Mouse (Mus musculus) myocyte (in vitro differentiated cells): Measurements from ENCODE around the gene Akain1.

ENCODE experiments used
- CEBPB ChIP-seq: IDR thresholded peaks from 2 replicates; pipeline ENCODE4 v1.6.1; 2011; ENCODE audit warnings: mild to moderate bottlenecking, moderate library complexity; ENCODE audit not compliant: poor library complexity, insufficient read depth, severe bottlenecking
- MAX ChIP-seq: IDR thresholded peaks from one replicate; pipeline ENCODE4 v1.6.1; 2011; ENCODE audit warnings: low read depth, mild to moderate bottlenecking, control low read depth
- MYOD1 ChIP-seq, 3 experiments: IDR thresholded peaks; one replicate each; pipeline ENCODE4 v1.6.1; 2011; ENCODE audit warnings: control low read depth in 2 of 3, low read depth in 2 of 3, mild to moderate bottlenecking in 2 of 3, moderate library complexity in 1 of 3; ENCODE audit not compliant: insufficient read length in 2 of 3, control insufficient read depth in 1 of 3
- MYOG ChIP-seq, 3 experiments: IDR thresholded peaks; one replicate each; pipeline ENCODE4 v1.6.1; 2011; ENCODE audit warnings: control low read depth in 2 of 3, low read depth in 2 of 3, mild to moderate bottlenecking in 2 of 3; ENCODE audit not compliant: insufficient read length in 2 of 3, control insufficient read depth in 1 of 3, insufficient read depth in 1 of 3
- POLR2A ChIP-seq: IDR thresholded peaks from one replicate; pipeline ENCODE4 v1.6.1; 2011; ENCODE audit warnings: low read depth, mild to moderate bottlenecking, control low read depth, moderate library complexity; ENCODE audit not compliant: insufficient read length
- POLR2AphosphoS2 ChIP-seq: IDR thresholded peaks from one replicate; pipeline ENCODE4 v1.6.1; 2011; ENCODE audit warnings: low read depth, control low read depth; ENCODE audit not compliant: insufficient read length
- REST ChIP-seq: IDR thresholded peaks from one replicate; pipeline ENCODE4 v1.6.1; 2011; ENCODE audit warnings: mild to moderate bottlenecking, control low read depth, moderate library complexity; ENCODE audit not compliant: insufficient read depth, insufficient read length
- SRF ChIP-seq: IDR thresholded peaks from one replicate; pipeline ENCODE4 v1.6.1; 2011; ENCODE audit warnings: low read depth; ENCODE audit not compliant: control insufficient read depth, insufficient read length
- TCF12 ChIP-seq: IDR thresholded peaks from one replicate; pipeline ENCODE4 v1.6.1; 2011; ENCODE audit warnings: mild to moderate bottlenecking, control low read depth; ENCODE audit not compliant: poor library complexity, insufficient read depth, severe bottlenecking
- USF1 ChIP-seq: IDR thresholded peaks from one replicate; pipeline ENCODE4 v1.6.1; 2011; ENCODE audit warnings: low read depth, mild to moderate bottlenecking, control low read depth, moderate library complexity

DNA sequence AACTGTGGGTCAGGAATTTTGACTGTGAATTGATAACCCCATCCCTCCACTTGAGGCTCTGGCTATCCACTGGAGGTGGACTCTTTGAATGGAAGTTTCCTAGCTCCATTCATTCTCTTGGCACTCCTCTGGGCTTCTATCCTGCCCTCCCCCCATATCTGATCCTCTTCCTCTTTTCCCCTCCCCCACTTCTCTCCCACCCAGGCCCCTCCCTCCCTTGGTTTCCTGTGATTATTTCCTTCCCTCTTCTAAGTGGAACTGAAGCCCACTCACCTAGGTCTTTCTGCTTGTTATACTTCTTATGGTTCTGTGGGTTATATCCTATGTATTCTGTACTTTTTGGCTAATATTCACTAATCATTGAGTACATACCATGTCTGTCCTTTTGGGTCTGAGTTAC lies 9.6 kb downstream of the Akain1 start:
- TF ChIP-seq MAX (no peak), POLR2A (no peak), REST (no peak), SRF (no peak), USF1 (no peak), CEBPB (no peak), MYOG (IDR thresholded peaks at IDR 0.05; ENCODE audit: control insufficient read depth in 1 of 3, insufficient read depth in 1 of 3, insufficient read length in 2 of 3, low read depth in 2 of 3) (no peak), POLR2AphosphoS2 (no peak), TCF12 (no peak), MYOD1 (IDR thresholded peaks at IDR 0.05; ENCODE audit: control insufficient read depth in 1 of 3, insufficient read length in 2 of 3, low read depth in 2 of 3) (no peak)
